10 mouse cellular contexts compared by ENCODE assay signal in genomic region chr9:37689970-37690686, GRCm38 (mm10). TPM values are rescaled to one million over a fixed set of nuclear protein-coding genes. Genes with fewer than 3 reads are reported as not detected.
A peak's percentile ranks its signal among the peaks of the same experiment; 100 is the strongest.
DNase-seq lines count a peak whose midpoint lies in the region; ATAC-seq and TF ChIP-seq lines count a peak whose summit lies in the region.
"Had no signal": no experiment of that assay in that cellular context is flagged by ENCODE, and none has a peak within 500 bp of the region (broad histone marks: within the 10 kb centered on the region; RNA-seq: fewer than 3 reads in every experiment).

No protein-coding gene starts in this region.

- TF ChIP-seq EP300 in lung, postnatal 0 days (IDR thresholded peaks at IDR 0.05): no peak

- DNase-seq in forebrain, embryonic 10.5 days (ENCODE audit: extremely low spot score, low spot score): no peak
- peak; percentile 52 for DNase-seq in lung, postnatal 0 days (ENCODE audit: low spot score)
- DNase-seq in lung, adult 18-20 months: no peak
- peak; percentile 41 for DNase-seq in embryonic facial prominence, embryonic 14.5 days (ENCODE audit: low spot score)
- DNase-seq in left cerebral cortex, adult 9 months (ENCODE audit: low spot score in 2 of 2): no peak

- ATAC-seq in forebrain, embryonic 12.5 days (ENCODE audit: low FRiP score): 0 out of 2 replicates have a peak, but pooled peaks have one; percentile 23
- ATAC-seq in lung, postnatal 0 days: no peak
- no peak for ATAC-seq in embryonic facial prominence, embryonic 14.5 days (ENCODE audit: low read depth)
- ATAC-seq in neural tube, embryonic 14.5 days (ENCODE audit: low read depth): peak; percentile 44; the same call in 1 of the 2 replicates
- ATAC-seq in erythroblast, adult 5-6 weeks (replicated peaks; ENCODE audit: low FRiP score, poor library complexity, severe bottlenecking): no peak

- 44% methylated on average over 5 of the region's 5 CpGs for WGBS in forebrain, embryonic 12.5 days
- WGBS in forebrain, embryonic 10.5 days: 40% methylated on average over 5 of the region's 5 CpGs
- WGBS in lung, postnatal 0 days: 60% methylated on average over 5 of the region's 5 CpGs
- WGBS in embryonic facial prominence, embryonic 14.5 days: 54% methylated on average over 5 of the region's 5 CpGs
- 54% methylated on average over 5 of the region's 5 CpGs for WGBS in neural tube, embryonic 14.5 days

- no peak overlapping the region for H3K4me3 ChIP-seq in forebrain, embryonic 12.5 days (replicated peaks)
- no peak overlapping the region for H3K4me3 ChIP-seq in forebrain, embryonic 10.5 days
- H3K4me3 ChIP-seq in lung, postnatal 0 days (ENCODE audit: low read depth, low read length): no peak overlapping the region
- no peak overlapping the region for H3K4me3 ChIP-seq in embryonic facial prominence, embryonic 14.5 days (ENCODE audit: low read depth, low read length)
- H3K4me3 ChIP-seq in neural tube, embryonic 14.5 days (ENCODE audit: low read depth, low read length): no peak overlapping the region

- H3K4me2 ChIP-seq in forebrain, embryonic 12.5 days: no peak overlapping the region
- H3K4me2 ChIP-seq in lung, postnatal 0 days (replicated peaks; ENCODE audit: low read depth, low read length): no peak overlapping the region
- no peak overlapping the region for H3K4me2 ChIP-seq in embryonic facial prominence, embryonic 14.5 days (ENCODE audit: low read depth, low read length)
- H3K4me2 ChIP-seq in neural tube, embryonic 14.5 days (ENCODE audit: low read depth, low read length): no peak overlapping the region

- no peaks in the 10 kb centered on the region for H3K36me3 ChIP-seq in forebrain, embryonic 12.5 days (replicated peaks)
- no peaks in the 10 kb centered on the region for H3K36me3 ChIP-seq in forebrain, embryonic 10.5 days (replicated peaks)
- no peaks in the 10 kb centered on the region for H3K36me3 ChIP-seq in lung, postnatal 0 days (ENCODE audit: insufficient read depth, low read length)
- H3K36me3 ChIP-seq in embryonic facial prominence, embryonic 14.5 days (ENCODE audit: control insufficient read depth, insufficient read depth, low read length): no peaks in the 10 kb centered on the region
- no peaks in the 10 kb centered on the region for H3K36me3 ChIP-seq in neural tube, embryonic 14.5 days (ENCODE audit: control insufficient read depth, insufficient read depth, low read length)

- no peaks in the 10 kb centered on the region for H3K27me3 ChIP-seq in forebrain, embryonic 12.5 days
- no peaks in the 10 kb centered on the region for H3K27me3 ChIP-seq in forebrain, embryonic 10.5 days (ENCODE audit: poor library complexity, severe bottlenecking)
- H3K27me3 ChIP-seq in lung, postnatal 0 days (replicated peaks; ENCODE audit: insufficient read depth, low read length): no peaks in the 10 kb centered on the region
- no peaks in the 10 kb centered on the region for H3K27me3 ChIP-seq in embryonic facial prominence, embryonic 14.5 days (replicated peaks; ENCODE audit: control insufficient read depth, insufficient read depth, low read length)
- no peaks in the 10 kb centered on the region for H3K27me3 ChIP-seq in neural tube, embryonic 14.5 days (ENCODE audit: control insufficient read depth, insufficient read depth, low read length)

- no peaks in the 10 kb centered on the region for H3K9me3 ChIP-seq in forebrain, embryonic 12.5 days
- H3K9me3 ChIP-seq in forebrain, embryonic 10.5 days: no peaks in the 10 kb centered on the region
- H3K9me3 ChIP-seq in lung, postnatal 0 days (ENCODE audit: low read length): no peaks in the 10 kb centered on the region
- no peaks in the 10 kb centered on the region for H3K9me3 ChIP-seq in embryonic facial prominence, embryonic 14.5 days (ENCODE audit: control insufficient read depth, low read length)
- no peaks in the 10 kb centered on the region for H3K9me3 ChIP-seq in neural tube, embryonic 14.5 days (ENCODE audit: control insufficient read depth, low read length)

- no peak overlapping the region for H3K9ac ChIP-seq in forebrain, embryonic 12.5 days
- no peak overlapping the region for H3K9ac ChIP-seq in lung, postnatal 0 days (replicated peaks; ENCODE audit: low read depth)
- H3K9ac ChIP-seq in embryonic facial prominence, embryonic 14.5 days (ENCODE audit: low read depth, low read length): no peak overlapping the region
- H3K9ac ChIP-seq in neural tube, embryonic 14.5 days (replicated peaks; ENCODE audit: low read depth, low read length): no peak overlapping the region

- H3K4me1 ChIP-seq in forebrain, embryonic 12.5 days: no peaks in the 10 kb centered on the region; the same call in 1 of the 2 replicates
- no peaks in the 10 kb centered on the region for H3K4me1 ChIP-seq in forebrain, embryonic 10.5 days
- no peaks in the 10 kb centered on the region for H3K4me1 ChIP-seq in lung, postnatal 0 days (ENCODE audit: insufficient read depth, low read depth, low read length)
- H3K4me1 ChIP-seq in embryonic facial prominence, embryonic 14.5 days (ENCODE audit: control insufficient read depth, insufficient read depth, low read length): no peaks in the 10 kb centered on the region
- no peaks in the 10 kb centered on the region for H3K4me1 ChIP-seq in neural tube, embryonic 14.5 days (ENCODE audit: control insufficient read depth, insufficient read depth, low read length)

- TF ChIP-seq CTCF in lung, postnatal 0 days (IDR thresholded peaks at IDR 0.05): peak; percentile 68

- H3K27ac ChIP-seq in forebrain, embryonic 12.5 days: no peak overlapping the region
- no peak overlapping the region for H3K27ac ChIP-seq in forebrain, embryonic 10.5 days
- H3K27ac ChIP-seq in lung, postnatal 0 days (ENCODE audit: low read length): no peak overlapping the region
- H3K27ac ChIP-seq in embryonic facial prominence, embryonic 14.5 days (replicated peaks; ENCODE audit: low read depth, low read length): no peak overlapping the region
- H3K27ac ChIP-seq in neural tube, embryonic 14.5 days (ENCODE audit: low read depth, low read length): no peak overlapping the region

RNA-seq across cellular contexts. Expression of gene Panx3, which starts 21.1 kb away (rescaled TPM):
- 0.19 TPM in 2 replicates for polyA plus RNA-seq in forebrain, embryonic 12.5 days (2016; fragmentation: Nextera tagmentation; extraction: Ambion mirVana)
- polyA plus RNA-seq in forebrain, embryonic 10.5 days (2016; fragmentation: Nextera tagmentation; extraction: Ambion mirVana): not detected in 2 replicates
- polyA plus RNA-seq in lung, postnatal 0 days (2015; fragmentation: Nextera tagmentation; extraction: Ambion mirVana): 0.05 and 0.20 TPM in 2 replicates
- 39.9 and 57.4 TPM in 2 replicates for polyA plus RNA-seq in embryonic facial prominence, embryonic 14.5 days (2014; fragmentation: Nextera tagmentation; extraction: Ambion mirVana)
- not detected in 2 replicates for polyA plus RNA-seq in neural tube, embryonic 14.5 days (2014; fragmentation: Nextera tagmentation; extraction: Ambion mirVana)
- not detected in 2 replicates for total RNA-seq in erythroblast, adult 5-6 weeks (2015; ENCODE audit: low replicate concordance)
- total RNA-seq in erythroblast, adult 5-6 weeks (2017; ENCODE audit: low replicate concordance): not detected in 2 replicates
- total RNA-seq: neutrophil, adult 5-6 weeks had no signal

RNA-seq across cellular contexts. Expression of gene Olfr160, which starts 25.9 kb away (rescaled TPM):
- polyA plus RNA-seq in forebrain, embryonic 12.5 days (2016; fragmentation: Nextera tagmentation; extraction: Ambion mirVana): not detected in 2 replicates
- not detected in 2 replicates for polyA plus RNA-seq in forebrain, embryonic 10.5 days (2016; fragmentation: Nextera tagmentation; extraction: Ambion mirVana)
- polyA plus RNA-seq in lung, postnatal 0 days (2015; fragmentation: Nextera tagmentation; extraction: Ambion mirVana): not detected in 2 replicates
- not detected in 2 replicates for polyA plus RNA-seq in embryonic facial prominence, embryonic 14.5 days (2014; fragmentation: Nextera tagmentation; extraction: Ambion mirVana)
- polyA plus RNA-seq in neural tube, embryonic 14.5 days (2014; fragmentation: Nextera tagmentation; extraction: Ambion mirVana): not detected in 2 replicates
- not detected in 2 replicates for total RNA-seq in erythroblast, adult 5-6 weeks (2015; ENCODE audit: low replicate concordance)
- not detected in 2 replicates for total RNA-seq in erythroblast, adult 5-6 weeks (2017; ENCODE audit: low replicate concordance)
- total RNA-seq: neutrophil, adult 5-6 weeks had no signal
- polyA plus RNA-seq: heart, embryonic 16.5 days had no signal

RNA-seq across cellular contexts. Expression of gene Tbrg1, which starts 33.0 kb away (rescaled TPM):
- polyA plus RNA-seq in forebrain, embryonic 12.5 days (2016; fragmentation: Nextera tagmentation; extraction: Ambion mirVana): 109 and 114 TPM in 2 replicates
- 125 and 129 TPM in 2 replicates for polyA plus RNA-seq in forebrain, embryonic 10.5 days (2016; fragmentation: Nextera tagmentation; extraction: Ambion mirVana)
- 153 and 163 TPM in 2 replicates for polyA plus RNA-seq in lung, postnatal 0 days (2015; fragmentation: Nextera tagmentation; extraction: Ambion mirVana)
- polyA plus RNA-seq in embryonic facial prominence, embryonic 14.5 days (2014; fragmentation: Nextera tagmentation; extraction: Ambion mirVana): 197 and 214 TPM in 2 replicates
- 81.4 and 94.0 TPM in 2 replicates for polyA plus RNA-seq in neural tube, embryonic 14.5 days (2014; fragmentation: Nextera tagmentation; extraction: Ambion mirVana)
- total RNA-seq in erythroblast, adult 5-6 weeks (2015; ENCODE audit: low replicate concordance): 23.0 and 26.5 TPM in 2 replicates
- total RNA-seq in erythroblast, adult 5-6 weeks (2017; ENCODE audit: low replicate concordance): 17.6 and 24.1 TPM in 2 replicates

RNA-seq across cellular contexts. Expression of gene Olfr874, which starts 54.8 kb away (rescaled TPM):
- not detected in 2 replicates for polyA plus RNA-seq in forebrain, embryonic 12.5 days (2016; fragmentation: Nextera tagmentation; extraction: Ambion mirVana)
- polyA plus RNA-seq in forebrain, embryonic 10.5 days (2016; fragmentation: Nextera tagmentation; extraction: Ambion mirVana): not detected in 2 replicates
- not detected in 2 replicates for polyA plus RNA-seq in lung, postnatal 0 days (2015; fragmentation: Nextera tagmentation; extraction: Ambion mirVana)
- polyA plus RNA-seq in embryonic facial prominence, embryonic 14.5 days (2014; fragmentation: Nextera tagmentation; extraction: Ambion mirVana): 0.14 and 0.25 TPM in 2 replicates
- not detected in 2 replicates for polyA plus RNA-seq in neural tube, embryonic 14.5 days (2014; fragmentation: Nextera tagmentation; extraction: Ambion mirVana)
- total RNA-seq in erythroblast, adult 5-6 weeks (2015; ENCODE audit: low replicate concordance): not detected in 2 replicates
- not detected in 2 replicates for total RNA-seq in erythroblast, adult 5-6 weeks (2017; ENCODE audit: low replicate concordance)
- total RNA-seq: neutrophil, adult 5-6 weeks had no signal
- polyA plus RNA-seq: heart, embryonic 16.5 days had no signal

Comparison
In these comparisons a context has a peak if more than half of its experiments do, and no peak if none do; other contexts are left out.
1. DNase-seq: peak in lung, postnatal 0 days (single experiment) and embryonic facial prominence, embryonic 14.5 days (single experiment); none in forebrain, embryonic 10.5 days (single experiment), lung, adult 18-20 months (0 of 2) and left cerebral cortex, adult 9 months (0 of 2).
2. ATAC-seq: peak in forebrain, embryonic 12.5 days (single experiment) and neural tube, embryonic 14.5 days (single experiment); none in lung, postnatal 0 days (single experiment), embryonic facial prominence, embryonic 14.5 days (single experiment) and erythroblast, adult 5-6 weeks (single experiment).
3. RNA of gene Panx3, which starts 21.1 kb away (polyA plus RNA-seq): 39.9 to 57.4 TPM in embryonic facial prominence, embryonic 14.5 days; 0.19 TPM in forebrain, embryonic 12.5 days, not detected in neural tube, embryonic 14.5 days, 0.05 to 0.20 TPM in lung, postnatal 0 days and not detected in forebrain, embryonic 10.5 days; every median in the first group is over 10 times any median in the second.